Mouse (Mus musculus) olfactory bulb, adult 2 months (tissue): ENCODE results near the gene Eef1g.

Source experiments
- CTCF ChIP-seq: fragments of 200-500 bp; IDR thresholded peaks from 2 replicates; pipeline ENCODE4 v1.5.1; 2012; ENCODE audit warnings: low read depth, mild to moderate bottlenecking, low read length, moderate library complexity; ENCODE audit not compliant: insufficient read depth
- POLR2A ChIP-seq: fragments of 200-500 bp; IDR thresholded peaks from 2 replicates; pipeline ENCODE4 v1.6.1; 2012; ENCODE audit warnings: mild to moderate bottlenecking, low read depth, low read length, moderate library complexity; ENCODE audit not compliant: insufficient read depth

GRCm38 (mm10) chr19:8966198-8966589, 647 bp upstream of the Eef1g start:
- TF ChIP-seq POLR2A: no peak
- TF ChIP-seq CTCF: no peak
